Mouse (Mus musculus): Measurements from ENCODE around the gene Olfr827. TPM values are rescaled to one million over a fixed set of nuclear protein-coding genes. Genes with fewer than 3 reads are reported as not detected.

Gene Olfr827
- not detected for polyA plus RNA-seq (2021)

DNA sequence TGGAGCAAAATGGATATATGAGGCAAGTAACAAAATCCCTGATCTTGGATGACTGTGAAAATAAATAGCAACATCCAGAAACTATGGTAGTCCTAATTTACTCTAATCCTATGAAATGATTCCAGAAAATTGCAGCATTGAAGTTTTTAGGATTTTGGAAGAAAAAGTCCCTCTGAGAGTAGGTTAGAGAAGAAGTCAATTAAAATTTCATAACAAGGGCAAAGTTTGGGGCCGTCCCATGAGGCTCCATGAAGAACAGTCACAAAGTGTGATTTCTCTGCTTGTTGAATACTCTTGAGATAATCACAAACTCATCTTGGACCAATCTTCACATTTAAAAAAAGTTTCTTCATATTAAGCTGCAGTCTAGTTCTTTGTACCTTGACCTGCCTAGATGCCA lies at the start of gene Olfr827:
TSS of gene Olfr827 (minus strand) at position 101 of the 400 bp plus-strand sequence.
- no peak for ATAC-seq
- CTCF ChIA-PET = no interaction called here
- in situ Hi-C loops (cut with MboI; ENCODE audit: low pct_unique_long_range_greater_than_20kb) = no loop called here

DNA sequence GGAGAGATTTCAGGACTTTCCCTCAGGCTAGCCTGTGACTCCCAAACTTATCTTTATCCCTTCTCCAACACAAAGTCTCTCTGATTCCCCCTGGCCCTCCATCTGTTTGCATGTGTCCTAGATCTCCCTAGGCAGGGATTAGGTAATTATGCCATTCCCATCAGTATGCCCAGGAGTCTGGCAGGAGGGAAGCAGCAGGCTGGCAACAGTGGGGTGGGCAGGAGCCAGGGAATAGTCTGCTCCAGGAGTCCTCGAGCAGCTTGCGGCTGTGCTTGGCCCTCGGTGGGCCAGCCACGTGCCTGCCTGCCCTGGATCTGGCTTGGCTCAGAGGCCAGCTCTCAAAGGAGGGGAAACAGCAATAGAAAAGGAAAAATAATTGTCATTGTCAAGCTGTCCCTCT lies 49.0 kb upstream of the Olfr827 start:
- in situ Hi-C loops (cut with MboI; ENCODE audit: low pct_unique_long_range_greater_than_20kb) = no loop called here
- ChIA-PET POLR2A (no interaction called here), CTCF (interaction anchor here (2.0 kb wide), 1 partner anchor 26 kb away, joined by 4 read pairs; no protein-coding TSS in a partner anchor)
- no peak for ATAC-seq
- TF ChIP-seq CTCF (IDR thresholded peaks at IDR 0.05) = no peak
- no peaks in the 10 kb centered on the region for H3K27me3 ChIP-seq
- no peak for DNase-seq (ENCODE audit: low read depth, low spot score)

More for the DNA sequence above, at the start of gene Olfr827:
- POLR2A ChIA-PET = no interaction called here
- no peaks in the 10 kb centered on the region for H3K27me3 ChIP-seq
- no peak for TF ChIP-seq CTCF (IDR thresholded peaks at IDR 0.05)
- DNase-seq (ENCODE audit: low read depth, low spot score) = no peak

DNA sequence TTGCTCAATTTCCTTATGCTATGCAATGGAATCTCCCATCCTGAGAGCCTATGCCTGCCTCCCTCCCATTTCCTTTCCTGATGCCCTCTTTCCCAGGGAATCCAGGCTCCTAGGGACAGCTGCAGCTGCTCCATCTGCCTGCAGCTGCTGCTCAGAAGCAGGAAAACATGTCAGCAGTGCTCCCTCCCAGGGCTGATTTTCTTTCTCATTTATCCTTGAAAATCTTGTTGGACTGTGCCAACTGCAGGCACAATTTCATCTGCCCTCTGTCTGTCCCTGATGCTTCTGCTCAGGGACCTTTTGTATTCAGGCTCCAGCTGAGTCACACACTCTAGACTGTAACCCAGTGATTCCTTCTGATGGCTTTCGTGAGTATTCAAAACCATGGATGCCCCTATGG lies 45.3 kb upstream of the Olfr827 start:
- no peak for TF ChIP-seq CTCF (IDR thresholded peaks at IDR 0.05)
- ChIA-PET POLR2A (no interaction called here), CTCF (no interaction called here)
- no peak for ATAC-seq
- no peaks in the 10 kb centered on the region for H3K27me3 ChIP-seq
- DNase-seq (ENCODE audit: low read depth, low spot score) = no peak
- in situ Hi-C loops (cut with MboI; ENCODE audit: low pct_unique_long_range_greater_than_20kb) = no loop called here

DNA sequence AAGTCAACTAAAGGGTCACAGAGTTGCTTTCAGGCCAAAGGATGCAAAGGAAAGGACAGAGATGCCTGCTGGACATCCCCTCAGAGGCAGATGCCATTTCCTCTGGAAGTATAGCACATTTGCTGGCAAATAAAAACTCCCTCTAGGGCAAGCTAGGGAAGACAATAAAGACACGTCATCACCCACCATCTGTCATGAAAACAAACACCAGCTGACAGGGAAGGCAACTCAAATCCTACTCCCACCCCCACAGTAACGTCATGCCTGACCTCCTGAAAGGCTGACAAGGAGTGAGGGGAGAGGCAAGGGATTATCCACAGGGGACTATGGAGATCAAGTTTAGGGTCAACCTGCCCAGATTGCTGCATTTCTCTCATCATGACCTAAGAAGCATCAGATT lies 30.1 kb upstream of the Olfr827 start:
- in situ Hi-C loops (cut with MboI; ENCODE audit: low pct_unique_long_range_greater_than_20kb) = no loop called here
- ChIA-PET POLR2A (no interaction called here), CTCF (no interaction called here)
- no peak for ATAC-seq
- no peak for DNase-seq (ENCODE audit: low read depth, low spot score)
- peaks cover under 1% of the 10 kb centered on the region for H3K27me3 ChIP-seq
- no peak for TF ChIP-seq CTCF (IDR thresholded peaks at IDR 0.05)

DNA sequence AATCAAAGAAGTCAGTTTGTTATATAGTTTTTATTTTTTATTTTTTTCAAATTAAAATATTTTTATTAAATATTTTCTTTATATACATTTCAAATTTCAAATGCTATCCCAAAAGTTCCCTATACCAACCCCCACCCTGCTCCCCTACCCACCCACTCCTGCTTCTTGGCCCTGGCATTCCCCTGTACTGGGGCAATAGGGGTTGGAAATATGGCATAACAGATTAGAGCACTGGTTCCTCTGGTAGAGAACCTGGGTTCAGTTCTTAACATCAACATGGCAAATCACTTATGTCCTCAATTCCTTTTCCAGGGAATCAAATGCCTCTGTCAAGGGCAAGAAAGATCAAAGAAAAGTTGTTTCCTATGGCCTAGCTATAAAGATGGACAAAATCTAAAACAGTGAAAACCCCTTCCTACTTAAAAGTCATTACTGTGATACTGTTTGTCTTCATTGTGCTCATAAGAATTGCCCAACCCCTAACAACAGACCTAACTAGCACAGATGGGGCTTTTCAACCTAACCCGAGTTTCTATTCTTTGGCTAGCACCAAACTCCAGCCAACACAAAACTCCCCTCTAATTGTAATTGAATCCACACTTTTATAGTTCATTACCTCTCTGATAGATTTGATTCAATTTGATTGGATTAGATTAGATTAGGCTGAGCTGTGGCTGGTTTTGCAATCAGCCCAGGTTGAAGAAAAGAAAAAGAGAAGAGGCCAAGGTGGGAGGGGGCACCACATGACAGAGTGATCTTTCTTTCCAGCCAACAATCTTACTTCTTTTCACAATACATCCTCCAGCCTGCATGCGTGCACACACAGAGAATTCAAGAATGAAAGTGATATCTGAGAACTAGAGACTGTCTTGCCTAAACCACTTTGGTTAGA lies 24.4 kb upstream of the Olfr827 start:
- POLR2A ChIA-PET = no interaction called here
- no peak for TF ChIP-seq CTCF (IDR thresholded peaks at IDR 0.05)
- CTCF ChIA-PET = no interaction called here
- peaks cover 34% of the 10 kb centered on the region for H3K27me3 ChIP-seq
- in situ Hi-C loops (cut with MboI; ENCODE audit: low pct_unique_long_range_greater_than_20kb) = no loop called here
- ATAC-seq = no peak
- DNase-seq (ENCODE audit: low read depth, low spot score) = no peak

DNA sequence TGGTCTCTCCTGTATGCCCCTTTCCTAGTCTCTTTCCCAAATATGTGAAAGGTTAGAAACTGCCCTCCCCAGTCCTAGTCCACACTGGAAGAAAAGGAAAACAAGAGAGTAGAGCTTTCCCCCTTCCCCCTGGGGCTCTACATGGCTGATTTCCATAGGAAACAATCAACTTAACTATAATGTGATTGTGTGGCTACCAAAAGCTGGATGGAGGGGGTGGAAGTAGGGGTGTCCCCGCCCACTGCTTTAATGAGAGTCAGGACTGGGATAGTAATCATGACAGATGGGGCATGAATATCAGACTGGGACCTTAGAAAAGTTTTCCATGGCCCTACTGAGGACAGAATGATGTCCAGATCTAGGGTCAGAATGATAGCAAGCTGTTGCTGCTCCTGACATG lies 20.4 kb upstream of the Olfr827 start:
- ATAC-seq (no peak), DNase-seq (ENCODE audit: low read depth, low spot score) (no peak)
- in situ Hi-C loops (cut with MboI; ENCODE audit: low pct_unique_long_range_greater_than_20kb) = loop anchor here (5.0 kb wide), 1 partner anchor 63 kb away; no protein-coding TSS in a partner anchor
- peaks cover 34% of the 10 kb centered on the region for H3K27me3 ChIP-seq
- ChIA-PET POLR2A (no interaction called here), CTCF (no interaction called here)
- TF ChIP-seq CTCF (IDR thresholded peaks at IDR 0.05) = no peak

DNA sequence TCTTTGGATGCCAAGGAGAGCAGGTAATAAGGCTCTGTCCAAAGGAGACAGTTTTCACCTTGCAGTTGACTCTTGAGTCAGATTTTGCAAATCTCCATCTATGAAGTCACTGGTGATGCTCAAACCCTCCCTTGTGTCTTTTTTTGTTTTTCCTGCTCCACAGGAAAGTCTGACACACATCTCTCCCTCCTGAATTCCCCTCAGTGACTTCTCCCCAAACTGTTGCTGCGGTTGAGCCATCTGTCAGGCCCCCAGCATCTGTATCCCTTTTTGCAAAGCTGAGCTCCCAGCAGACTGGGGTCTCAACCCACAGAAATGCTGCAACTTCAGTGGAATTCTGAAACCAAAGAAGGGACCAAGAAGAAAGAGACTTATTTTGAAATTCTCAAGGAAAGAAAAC lies 17.9 kb upstream of the Olfr827 start:
- CTCF ChIA-PET = no interaction called here
- POLR2A ChIA-PET = no interaction called here
- ATAC-seq = no peak
- TF ChIP-seq CTCF (IDR thresholded peaks at IDR 0.05) = no peak
- DNase-seq (ENCODE audit: low read depth, low spot score) = no peak
- peaks cover 19% of the 10 kb centered on the region for H3K27me3 ChIP-seq
- in situ Hi-C loops (cut with MboI; ENCODE audit: low pct_unique_long_range_greater_than_20kb) = loop anchor here (5.0 kb wide), 1 partner anchor 65 kb away; no protein-coding TSS in a partner anchor

DNA sequence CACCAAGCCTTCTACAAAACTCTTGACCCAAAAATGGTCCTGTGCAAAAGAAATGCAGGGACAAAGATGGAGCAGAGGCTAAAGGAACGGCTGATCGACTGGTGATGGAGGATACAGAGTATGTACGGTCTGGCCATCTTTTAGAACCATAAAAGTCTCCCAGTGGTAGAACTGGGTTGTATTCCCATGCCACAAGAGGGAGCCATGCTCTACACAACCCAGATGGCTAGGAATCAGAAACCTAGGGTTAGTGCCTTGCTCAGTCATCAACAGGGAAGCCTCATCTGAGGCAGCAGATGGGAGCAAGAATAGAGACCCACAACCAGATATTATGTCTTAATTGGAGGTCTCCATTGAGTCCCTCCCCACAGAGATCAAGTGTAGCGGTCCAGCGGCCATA lies 15.4 kb upstream of the Olfr827 start:
- in situ Hi-C loops (cut with MboI; ENCODE audit: low pct_unique_long_range_greater_than_20kb) = no loop called here
- POLR2A ChIA-PET = no interaction called here

DNA sequence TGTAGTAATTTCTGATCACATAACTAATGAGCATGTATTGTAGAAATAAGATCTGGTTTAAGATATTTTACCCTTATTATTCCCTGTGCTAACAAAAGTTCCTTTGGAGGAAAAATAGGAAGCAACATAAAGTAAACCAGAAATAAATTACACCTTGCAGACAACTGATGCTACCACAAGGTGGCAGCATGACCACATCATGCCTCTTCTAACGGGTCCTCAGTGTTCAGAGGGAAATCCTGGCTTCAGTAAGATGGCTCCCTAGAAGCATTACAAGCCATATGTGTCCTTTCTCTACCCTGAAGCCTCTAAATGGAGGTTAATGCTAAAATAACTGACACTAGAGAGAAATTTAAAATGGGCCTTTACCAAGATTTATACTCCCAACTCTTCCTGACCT lies 14.0 kb upstream of the Olfr827 start:
- peaks cover 5% of the 10 kb centered on the region for H3K27me3 ChIP-seq
- in situ Hi-C loops (cut with MboI; ENCODE audit: low pct_unique_long_range_greater_than_20kb) = no loop called here
- ChIA-PET POLR2A (no interaction called here), CTCF (interaction anchor here (0.9 to 1.6 kb wide), 2 partner anchors 11 to 13 kb away, joined by 3 read pairs; no protein-coding TSS in a partner anchor)
- DNase-seq (ENCODE audit: low read depth, low spot score) (peak; percentile 2), ATAC-seq (no peak)
- peak; percentile 83 for TF ChIP-seq CTCF (IDR thresholded peaks at IDR 0.05)

More for the DNA sequence above, 15.4 kb upstream of the Olfr827 start:
- peaks cover 8% of the 10 kb centered on the region for H3K27me3 ChIP-seq
- CTCF ChIA-PET = no interaction called here
- ATAC-seq (peak; percentile 44), DNase-seq (ENCODE audit: low read depth, low spot score) (no peak)
- peak; percentile 14 for TF ChIP-seq CTCF (IDR thresholded peaks at IDR 0.05)

DNA sequence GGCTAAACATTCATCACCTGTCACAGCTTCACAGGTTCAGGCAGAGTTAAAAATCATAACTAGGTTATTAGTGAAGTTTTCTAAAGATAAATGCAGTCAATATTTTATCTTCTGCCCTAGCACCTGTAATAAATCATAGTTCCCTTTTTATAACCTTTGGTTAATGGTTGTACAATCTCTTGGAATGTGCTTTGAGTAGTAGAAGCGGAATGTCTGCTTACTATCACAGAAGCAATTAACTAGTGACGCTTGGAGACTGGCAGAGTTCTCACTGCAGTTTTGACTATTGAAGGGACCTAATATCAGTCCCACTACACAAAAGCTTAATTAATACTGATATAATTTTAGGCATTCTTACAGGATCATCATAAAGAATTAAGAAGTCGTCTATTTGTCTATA lies 10.8 kb upstream of the Olfr827 start:
- in situ Hi-C loops (cut with MboI; ENCODE audit: low pct_unique_long_range_greater_than_20kb) = no loop called here
- no peak for TF ChIP-seq CTCF (IDR thresholded peaks at IDR 0.05)
- DNase-seq (ENCODE audit: low read depth, low spot score) (no peak), ATAC-seq (no peak)
- CTCF ChIA-PET = no interaction called here
- H3K27me3 ChIP-seq = peaks cover 5% of the 10 kb centered on the region
- POLR2A ChIA-PET = no interaction called here

DNA sequence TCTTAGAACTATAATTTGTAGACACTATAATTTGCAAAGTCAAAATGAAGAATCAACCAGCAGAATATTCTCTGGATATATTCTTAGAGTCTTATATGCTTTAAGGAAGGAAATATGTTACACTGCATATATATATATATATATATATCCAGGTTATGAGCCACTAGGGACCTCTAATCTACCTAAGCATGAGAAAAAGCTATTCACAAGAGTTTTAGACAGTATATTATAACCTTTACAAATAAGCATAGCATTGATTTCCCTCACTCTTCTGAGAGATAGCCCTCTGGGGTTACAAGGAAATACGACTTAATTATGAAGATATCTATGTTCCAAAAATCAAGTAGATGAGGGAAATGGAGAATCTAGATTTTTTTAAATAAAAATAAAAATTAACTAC lies 30.1 kb downstream of the Olfr827 start, which contains the start of gene Olfr826:
TSS of gene Olfr826 (minus strand) at position 101 of the 400 bp plus-strand sequence.
- CTCF ChIA-PET = no interaction called here

More for the DNA sequence above, 30.1 kb downstream of the Olfr827 start, which contains the start of gene Olfr826:
- no peak for TF ChIP-seq CTCF (IDR thresholded peaks at IDR 0.05)
- in situ Hi-C loops (cut with MboI; ENCODE audit: low pct_unique_long_range_greater_than_20kb) = no loop called here
- DNase-seq (ENCODE audit: low read depth, low spot score) = no peak
- POLR2A ChIA-PET = no interaction called here
- no peak for ATAC-seq
- H3K27me3 ChIP-seq = no peaks in the 10 kb centered on the region
